Mouse (Mus musculus) induced T-regulatory cell, adult 2 months (primary cell): ENCODE data around the gene Cox19.

ENCODE experiments used
- DNase-seq: peaks from one replicate; pipeline ENCODE4 v3.0.0-alpha.2; 2012; ENCODE audit warnings: low read depth

Cox19 gene

DNA sequence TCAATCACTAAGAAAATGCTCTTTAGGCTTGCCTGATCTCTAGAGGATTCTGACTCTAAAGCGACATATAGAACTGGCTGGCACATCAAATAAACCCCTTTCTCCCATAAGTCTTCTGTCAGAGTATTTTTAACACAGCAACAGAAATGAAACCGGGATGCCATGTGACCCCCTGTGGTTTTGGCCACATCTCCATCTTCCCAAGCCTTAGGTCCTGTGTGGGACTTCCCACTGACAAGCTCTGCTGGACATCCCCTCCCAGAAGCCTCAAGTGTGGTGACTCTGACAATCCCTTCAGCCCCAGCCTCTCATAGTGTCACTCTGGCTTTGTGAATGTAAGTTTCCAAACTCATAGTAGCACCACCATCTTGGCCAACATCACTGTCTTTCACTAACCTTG, 57.1 kb downstream of the Cox19 start:
- no peak for DNase-seq

DNA sequence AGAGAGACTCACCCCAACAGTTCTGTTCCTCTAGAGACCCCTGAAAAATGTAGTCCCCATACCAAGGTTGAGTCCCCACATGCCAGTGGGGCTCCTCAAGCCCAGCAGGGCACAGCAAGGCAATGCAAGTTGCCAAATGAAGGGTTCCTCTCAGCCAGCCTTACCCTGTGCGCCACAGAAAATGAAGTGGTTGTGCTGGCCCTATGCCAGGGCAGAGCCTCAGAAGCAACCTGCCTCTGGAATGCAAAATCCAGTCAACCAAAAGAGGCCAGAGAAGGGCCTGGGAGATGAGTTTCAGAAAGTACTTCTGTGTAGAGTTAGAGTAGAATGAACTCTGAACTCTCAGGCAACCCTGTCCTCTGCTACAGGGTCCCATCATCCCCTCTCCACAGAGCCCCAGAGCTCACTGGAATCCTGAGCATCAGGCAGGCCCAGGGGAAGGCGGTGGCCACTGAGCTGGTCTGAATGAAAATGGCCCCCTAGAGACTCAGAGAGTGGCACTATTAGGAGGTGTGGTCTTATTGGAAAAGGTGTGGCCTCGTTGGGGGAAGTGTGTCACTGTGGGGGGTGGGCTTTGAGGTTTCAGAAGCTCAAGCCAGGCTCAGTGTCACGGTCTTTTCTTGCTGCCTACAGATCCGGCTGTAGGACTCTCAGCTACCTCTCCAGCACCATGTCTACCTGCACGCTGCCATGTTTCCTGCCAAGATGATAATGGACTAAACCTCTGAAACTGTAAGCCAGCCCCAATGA, 59.2 kb downstream of the Cox19 start:
- no peak for DNase-seq

DNA sequence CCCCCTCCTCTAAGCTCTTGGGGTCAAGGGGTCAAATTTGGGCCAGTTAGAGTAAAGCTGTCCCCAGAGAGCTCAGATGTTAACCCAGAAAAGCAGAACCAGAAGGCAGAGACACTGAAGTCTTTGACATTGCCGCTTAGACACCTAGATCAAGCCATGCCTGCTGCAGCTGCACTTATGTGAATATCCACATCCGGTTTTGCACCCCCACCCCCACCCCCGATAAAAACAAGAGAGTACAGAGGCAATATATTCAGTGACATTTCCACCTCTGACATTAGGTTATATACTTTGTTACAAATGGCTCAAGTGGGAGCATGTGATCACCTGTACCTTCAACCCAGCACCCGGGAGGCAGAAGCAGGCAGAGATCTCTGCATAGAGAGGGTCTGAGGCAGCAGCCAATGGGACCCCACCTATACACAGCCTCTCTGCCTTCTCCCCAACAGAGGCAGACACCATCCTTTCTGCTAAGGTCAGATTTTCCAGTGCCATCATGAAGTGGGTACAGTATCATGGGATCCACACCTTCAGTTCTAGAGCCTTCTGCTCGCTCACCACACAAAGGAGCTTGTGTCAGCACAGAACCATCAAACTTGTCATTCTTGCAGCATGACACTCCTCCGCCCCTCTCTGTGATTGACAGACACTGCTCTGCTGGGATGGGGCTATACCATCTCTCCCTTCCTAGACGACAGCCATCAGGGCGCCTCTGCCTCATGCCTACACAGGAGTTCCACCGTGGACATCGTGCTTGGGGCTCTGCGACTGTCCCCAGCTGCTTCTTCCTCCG, 60.6 kb downstream of the Cox19 start:
- DNase-seq = peak; percentile 72

DNA sequence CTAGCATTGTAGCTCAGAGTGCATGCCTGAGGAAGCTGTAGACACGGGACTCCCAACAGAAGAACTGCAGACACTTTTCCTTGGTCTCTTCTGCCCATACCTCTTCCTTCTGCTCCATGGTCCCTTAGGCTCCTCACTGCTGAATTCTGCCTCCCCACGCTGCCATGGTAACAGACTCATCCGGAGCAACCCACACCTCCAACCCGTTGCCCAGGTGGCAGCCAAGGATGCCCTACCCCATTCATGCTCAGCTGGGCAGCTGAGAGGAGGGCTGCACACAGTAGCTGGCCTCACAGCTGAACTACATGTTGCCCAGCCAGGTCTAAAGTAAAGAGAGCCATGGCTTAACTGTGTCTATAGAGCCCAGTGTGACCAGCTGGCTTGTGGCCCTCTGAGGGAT, 62.6 kb downstream of the Cox19 start:
- no peak for DNase-seq

DNA sequence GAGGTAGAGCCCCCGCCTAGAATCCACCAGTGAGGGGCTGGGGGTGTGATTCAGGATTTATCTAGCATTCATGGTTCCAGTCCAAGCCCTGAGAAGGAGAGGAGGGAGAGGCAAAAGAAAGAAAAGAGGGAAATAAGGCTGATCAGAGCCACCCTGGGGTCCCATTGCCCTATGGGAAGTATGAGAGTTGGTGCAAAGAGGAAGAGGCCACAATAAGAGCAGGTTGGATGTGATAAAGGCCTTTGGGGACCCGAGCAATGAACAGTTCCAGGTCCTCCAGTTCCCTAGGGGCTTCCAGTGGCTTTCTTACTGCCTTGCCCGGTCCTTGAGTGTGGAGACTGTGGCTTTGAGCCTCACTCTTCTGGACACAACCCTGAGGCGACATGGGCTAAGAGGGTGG, 63.4 kb downstream of the Cox19 start:
- no peak for DNase-seq

DNA sequence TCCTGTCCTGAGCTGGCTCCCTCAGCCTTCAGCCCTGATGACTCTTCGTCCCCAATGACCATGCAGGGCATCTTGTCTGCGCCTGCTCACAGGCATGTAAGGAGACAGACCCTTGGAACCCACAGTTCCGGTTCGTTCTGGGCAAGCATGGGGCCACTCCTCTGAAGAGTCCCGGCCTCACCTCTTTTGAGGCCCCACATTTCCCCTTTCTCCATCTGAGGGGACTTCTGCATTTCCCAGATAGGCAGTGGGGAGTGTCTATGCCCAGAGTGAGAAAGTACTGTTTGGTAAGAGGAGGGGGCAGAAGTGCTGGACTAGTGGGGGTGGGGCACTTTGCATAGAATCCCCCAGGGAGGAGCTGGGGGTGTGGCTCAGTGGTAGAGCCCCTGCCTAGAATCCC, 64.1 kb downstream of the Cox19 start:
- no peak for DNase-seq
